Mouse (Mus musculus) midbrain, embryonic 10.5 days (tissue): ENCODE measurements around the gene Ptpn12. TPM values are rescaled to one million over a fixed set of nuclear protein-coding genes. Genes with fewer than 3 reads are reported as not detected.
"Not testable (repeated sequence)": the region's sequence is repeated elsewhere in the genome, so short reads cannot be mapped to it uniquely, and the experiment has no call there.

Experiments
- DNase-seq: peaks from one replicate; pipeline ENCODE4 v3.0.0-alpha.2; 2017; ENCODE audit warnings: low spot score
- H3K27ac ChIP-seq: fragments of 300-500 bp; sonication (generic); replicated peaks from 2 replicates; pipeline ENCODE4 v1.5.1; 2016; ENCODE audit warnings: mild to moderate bottlenecking
- H3K27me3 ChIP-seq: fragments of 300-500 bp; sonication (generic); 2 replicates; pipeline ENCODE4 v1.6.1; 2016; ENCODE audit warnings: low read depth, mild to moderate bottlenecking; ENCODE audit not compliant: poor library complexity, severe bottlenecking
- H3K36me3 ChIP-seq: fragments of 300-500 bp; sonication (generic); 2 replicates; pipeline ENCODE4 v1.6.1; 2016; ENCODE audit warnings: mild to moderate bottlenecking, moderate library complexity
- H3K4me1 ChIP-seq: fragments of 300-500 bp; sonication (generic); 2 replicates; pipeline ENCODE4 v1.6.1; 2016
- H3K4me3 ChIP-seq: fragments of 300-500 bp; sonication (generic); 2 replicates; pipeline ENCODE4 v1.5.1; 2016; ENCODE audit warnings: mild to moderate bottlenecking, moderate library complexity
- H3K9me3 ChIP-seq: fragments of 300-500 bp; sonication (generic); replicated peaks from 2 replicates; pipeline ENCODE4 v1.6.1; 2016; ENCODE audit warnings: mild to moderate bottlenecking
- WGBS: fragments of 180-500 bp; shearing (Covaris S2); methylation state at CpG from one replicate; pipeline ENCODE4 v1.1.7; 2016; 5-methylcytosine and 5-hydroxymethylcytosine counted together
- polyA plus RNA-seq: library from polyadenylated mRNA; unstranded; fragments of >200 nt; fragmentation: Nextera tagmentation; extraction: Ambion mirVana; gene quantifications from 2 replicates; pipeline ENCODE4 v1.2.1, GENCODE M21; 2016

Ptpn12 gene
- polyA plus RNA-seq, 1 experiment from 2014 or later = 25.1 TPM

DNA sequence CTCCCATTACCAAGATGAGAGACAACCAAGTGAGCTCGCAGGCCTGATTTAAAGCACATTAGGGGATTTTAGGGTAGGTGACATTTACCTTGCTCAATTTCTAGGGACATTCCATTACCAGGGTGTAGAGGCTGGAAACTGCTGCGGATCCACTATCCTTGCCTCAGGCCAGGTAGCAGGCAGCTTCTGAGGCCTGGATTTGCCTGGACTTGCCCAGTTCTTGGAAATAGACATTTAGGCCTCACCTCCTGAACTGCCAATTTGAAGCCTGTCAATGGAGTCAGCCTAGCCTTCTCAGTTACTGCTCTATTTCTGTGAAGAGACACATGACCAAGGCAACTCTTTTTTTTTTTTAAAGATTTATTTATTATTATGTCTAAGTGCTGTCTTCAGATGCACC is 94.8 kb downstream of the Ptpn12 start:
- peaks cover 10% of the 10 kb centered on the region for H3K36me3 ChIP-seq
- H3K9me3 ChIP-seq = peaks cover 14% of the 10 kb centered on the region; the same call in 1 of the 2 replicates
- DNase-seq = no peak
- 86% methylated on average over 2 of the region's 2 CpGs for WGBS
- H3K27me3 ChIP-seq = no peaks in the 10 kb centered on the region
- H3K4me1 ChIP-seq = no peaks in the 10 kb centered on the region
- H3K27ac ChIP-seq = no peak overlapping the region
- H3K4me3 ChIP-seq = no peak overlapping the region

DNA sequence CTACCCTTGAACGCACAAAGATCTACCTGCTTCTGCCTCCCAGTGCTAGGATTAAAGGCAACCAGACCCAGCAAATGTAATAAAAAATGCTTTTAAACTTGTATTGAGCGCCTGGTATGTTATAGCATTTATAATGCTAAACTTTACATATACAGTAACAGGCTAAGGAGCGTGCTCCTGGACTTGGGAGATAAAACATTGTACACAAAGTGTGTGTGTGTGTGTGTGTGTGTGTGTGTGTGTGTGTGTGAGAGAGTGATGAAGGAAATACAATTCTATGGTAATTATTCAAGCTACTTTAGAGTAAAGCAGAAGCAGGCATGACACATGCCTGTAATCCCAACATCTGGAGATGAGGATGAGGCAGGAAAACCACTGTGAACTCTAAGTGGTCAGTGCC is 99.4 kb downstream of the Ptpn12 start, which contains the start of gene Rsbn1l:
Gene Rsbn1l (minus strand): TSS at position 101 of the 400 bp plus-strand sequence.
- DNase-seq = no peak
- Histone ChIP-seq H3K27me3 (no peaks in the 10 kb centered on the region), H3K27ac (no peak within 1 kb of the TSS), H3K9me3 (peaks cover 14% of the 10 kb centered on the region; the same call in 1 of the 2 replicates), H3K36me3 (peaks cover 10% of the 10 kb centered on the region), H3K4me3 (no peak within 1 kb of the TSS), H3K4me1 (peaks cover 6% of the 10 kb centered on the region)
- WGBS = 91% methylated on average over 3 of the region's 3 CpGs

DNA sequence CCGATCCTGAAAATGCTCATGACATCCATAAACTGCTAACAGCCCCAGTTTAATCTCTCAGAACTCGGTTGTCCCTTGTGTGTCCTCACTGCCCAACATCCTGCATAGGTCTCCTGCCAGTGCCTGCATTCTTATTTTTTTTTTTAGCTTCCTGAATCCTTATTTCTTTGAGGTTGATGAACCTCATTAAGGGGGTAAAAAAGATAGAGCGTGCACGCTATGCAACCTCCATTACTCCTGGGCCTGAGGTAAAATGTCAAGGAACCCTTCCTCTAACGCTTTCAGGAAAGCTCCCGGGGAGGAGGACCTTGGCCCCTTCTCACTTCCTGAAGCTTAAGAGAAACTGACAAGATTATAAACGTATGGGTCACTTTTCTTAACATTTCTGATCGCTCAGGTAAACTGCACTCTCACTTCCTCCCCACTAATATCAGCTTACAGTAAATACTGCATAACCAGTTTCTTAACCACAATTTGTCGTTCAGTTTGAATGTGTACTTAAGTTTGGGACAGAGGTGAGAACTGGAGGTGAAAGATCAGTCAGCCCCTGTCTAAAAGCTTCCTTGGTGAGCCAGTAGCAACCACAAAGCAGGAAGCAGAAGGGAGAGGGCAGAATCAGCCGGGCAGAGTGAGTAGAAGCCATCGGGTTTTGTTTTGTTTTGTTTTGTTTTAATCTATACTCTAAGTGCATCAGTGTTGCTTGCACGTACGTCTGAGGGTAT is 100.4 kb downstream of the Ptpn12 start:
- Histone ChIP-seq H3K4me1 (peaks cover 6% of the 10 kb centered on the region), H3K4me3 (no peak overlapping the region), H3K27me3 (no peaks in the 10 kb centered on the region), H3K9me3 (peaks cover 14% of the 10 kb centered on the region; the same call in 1 of the 2 replicates), H3K27ac (no peak overlapping the region), H3K36me3 (peaks cover 10% of the 10 kb centered on the region)
- WGBS = 86% methylated on average over 13 of the region's 13 CpGs
- DNase-seq = no peak

DNA sequence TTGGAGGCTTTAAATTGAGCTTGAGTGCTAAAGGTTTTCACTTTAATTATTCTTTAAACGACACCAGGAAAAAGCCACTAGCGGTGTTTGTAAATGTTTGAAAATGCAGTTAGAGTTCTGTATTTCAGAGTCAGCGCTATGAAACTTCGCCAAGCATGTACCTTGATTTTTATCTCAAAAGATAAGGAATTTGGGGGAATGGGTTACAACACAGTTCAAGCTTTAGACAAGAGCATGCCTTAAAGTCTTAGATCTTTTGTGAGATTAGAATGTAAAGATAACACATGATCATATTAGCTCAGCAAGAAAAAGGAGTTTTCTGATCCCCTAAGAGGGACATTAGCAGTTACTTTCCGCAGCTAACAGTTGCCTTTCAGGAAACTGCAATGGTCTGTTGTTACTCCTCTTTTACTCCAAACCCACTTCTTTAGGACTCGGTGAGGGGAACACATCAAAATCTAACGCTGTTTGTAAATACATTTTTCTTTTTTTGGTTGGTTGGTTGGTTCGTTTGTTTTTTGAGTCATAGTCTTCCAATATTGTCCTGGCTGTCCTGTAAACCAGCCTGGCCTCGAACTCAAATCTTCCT is 103.3 kb downstream of the Ptpn12 start:
- 26% methylated on average over 9 of the region's 9 CpGs for WGBS
- Histone ChIP-seq H3K27ac (peak overlapping the region; percentile 98), H3K27me3 (no peaks in the 10 kb centered on the region), H3K4me1 (peaks cover 19% of the 10 kb centered on the region), H3K36me3 (peaks cover 10% of the 10 kb centered on the region), H3K9me3 (peaks cover 8% of the 10 kb centered on the region; the same call in 1 of the 2 replicates), H3K4me3 (peak overlapping the region; percentile 92)
- DNase-seq = no peak

DNA sequence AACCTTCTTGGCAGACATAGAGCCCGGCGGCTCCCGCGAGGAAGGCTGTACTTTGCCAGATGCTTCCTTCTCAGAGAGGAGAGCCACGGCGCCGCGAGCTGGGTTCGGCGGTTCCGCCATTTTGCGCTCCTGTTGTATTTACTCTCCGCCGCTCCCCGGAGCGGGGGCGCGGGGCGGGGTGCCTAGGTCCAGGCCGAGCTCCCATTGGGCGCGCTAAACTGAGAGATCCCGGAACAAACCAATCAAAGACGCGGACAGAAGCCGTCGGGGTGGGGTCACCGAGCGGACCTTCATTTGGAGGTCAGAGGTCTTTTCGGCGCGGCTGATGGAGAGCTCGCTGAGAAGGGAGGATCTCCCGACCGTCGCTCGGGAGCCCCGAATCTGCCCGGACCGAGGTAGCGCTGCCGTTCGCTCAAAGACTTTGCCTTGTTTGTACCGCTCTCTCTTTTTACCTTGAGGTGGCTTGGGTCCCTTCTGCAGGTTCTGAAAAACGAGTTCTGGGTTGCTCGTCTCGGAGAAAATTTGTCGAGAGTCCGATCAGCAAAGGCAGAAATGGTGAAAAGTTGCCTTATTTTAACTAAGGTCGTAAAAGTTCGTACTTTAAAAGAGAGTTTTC is 103.9 kb downstream of the Ptpn12 start:
- H3K27me3 ChIP-seq = no peaks in the 10 kb centered on the region
- H3K4me3 ChIP-seq = peak overlapping the region; percentile 92
- peaks cover 4% of the 10 kb centered on the region; the same call in 1 of the 2 replicates for H3K9me3 ChIP-seq
- DNase-seq = peak; percentile 97
- H3K4me1 ChIP-seq = peaks cover 21% of the 10 kb centered on the region
- under 1% methylated on average over 51 of the region's 51 CpGs for WGBS
- peaks cover 7% of the 10 kb centered on the region for H3K36me3 ChIP-seq
- H3K27ac ChIP-seq = peak overlapping the region; percentile 98

DNA sequence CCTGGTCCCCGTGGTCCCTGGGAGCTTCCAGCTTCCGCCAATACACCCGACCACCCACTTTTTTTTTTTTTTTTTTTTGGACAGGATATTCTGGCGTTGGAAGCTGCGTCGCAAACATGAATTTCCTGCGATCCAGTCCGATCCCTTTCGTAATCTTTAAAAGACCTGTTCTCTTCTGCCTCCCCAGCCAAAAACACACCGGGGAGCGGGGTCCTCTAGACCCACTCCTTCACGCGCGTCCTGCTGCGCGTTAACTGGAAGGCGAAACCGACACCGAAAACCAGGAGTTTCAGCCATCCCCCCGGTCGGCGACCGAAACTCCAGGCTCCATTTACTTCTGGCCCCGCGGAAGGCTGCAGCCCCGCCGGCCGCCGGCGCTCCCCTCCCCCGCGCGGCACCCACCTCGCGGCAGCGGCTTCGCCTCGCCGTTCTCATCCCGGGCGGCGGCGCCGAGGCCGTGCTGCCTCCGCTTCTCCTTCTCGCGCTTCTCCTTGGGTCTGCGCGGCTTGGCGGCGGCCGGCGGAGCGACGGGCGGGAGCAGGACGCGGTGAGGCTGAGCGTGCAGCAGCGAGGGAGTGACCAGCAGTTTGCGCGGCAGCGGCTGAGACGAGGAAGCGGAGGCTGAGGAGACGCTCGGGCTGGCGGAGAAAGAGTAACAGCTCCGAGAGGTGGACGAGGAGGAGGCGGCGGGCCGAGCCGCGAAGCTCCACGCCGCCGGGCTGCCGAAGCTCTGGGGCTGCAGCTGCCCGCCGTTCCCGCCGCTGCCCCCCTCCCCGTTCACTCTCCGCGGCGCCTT is 104.7 kb downstream of the Ptpn12 start:
- WGBS = under 1% methylated on average over 80 of the region's 88 CpGs
- no peak for DNase-seq
- Histone ChIP-seq H3K4me3 (peak overlapping the region; percentile 92), H3K27ac (peak overlapping the region; percentile 98), H3K9me3 (no peaks in the 10 kb centered on the region), H3K36me3 (no peaks in the 10 kb centered on the region), H3K4me1 (peaks cover 22% of the 10 kb centered on the region), H3K27me3 (no peaks in the 10 kb centered on the region)

DNA sequence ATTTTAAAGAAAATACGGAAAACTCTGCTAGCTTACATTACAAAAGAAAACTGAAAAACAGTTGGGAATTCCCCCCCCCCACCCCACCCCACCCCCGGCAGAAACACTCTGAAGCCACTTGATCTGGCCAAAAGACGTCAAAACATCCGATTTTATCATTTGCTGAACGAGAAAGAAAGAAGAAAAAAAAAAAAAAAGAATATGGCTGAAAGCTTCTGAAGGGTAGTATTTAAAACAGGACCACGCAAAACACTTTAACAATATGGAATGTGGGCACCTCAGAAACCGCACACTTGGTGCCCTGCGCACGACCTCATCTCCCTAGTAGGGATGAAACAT is 105.2 kb downstream of the Ptpn12 start:
- Histone ChIP-seq H3K4me1 (peaks cover 22% of the 10 kb centered on the region), H3K27me3 (no peaks in the 10 kb centered on the region), H3K4me3 (peak overlapping the region; percentile 92), H3K27ac (peak overlapping the region; percentile 98), H3K9me3 (no peaks in the 10 kb centered on the region), H3K36me3 (no peaks in the 10 kb centered on the region)
- WGBS = under 1% methylated on average over 9 of the region's 9 CpGs
- DNase-seq = no peak

DNA sequence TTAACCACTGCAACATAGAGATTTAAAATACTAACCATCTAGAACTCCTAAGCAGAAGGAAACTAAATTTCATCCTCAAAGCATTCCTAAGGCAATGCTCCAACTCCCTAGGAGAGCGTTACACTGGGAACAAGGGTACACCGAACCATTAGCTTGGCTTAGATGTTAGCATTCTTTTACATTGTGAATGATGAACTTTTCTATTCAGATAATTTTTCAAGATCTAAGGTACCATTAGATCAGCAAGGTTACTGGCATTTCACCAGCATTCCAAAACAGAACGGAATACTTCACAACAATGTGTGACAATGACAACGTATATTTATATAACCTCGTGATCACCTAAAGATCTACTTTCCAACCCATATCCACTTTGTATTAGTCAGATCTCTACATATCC is 105.6 kb downstream of the Ptpn12 start:
- Histone ChIP-seq H3K9me3 (no peaks in the 10 kb centered on the region), H3K36me3 (no peaks in the 10 kb centered on the region), H3K27ac (peak overlapping the region; percentile 98), H3K27me3 (no peaks in the 10 kb centered on the region), H3K4me1 (peaks cover 26% of the 10 kb centered on the region), H3K4me3 (peak overlapping the region; percentile 92)
- no peak for DNase-seq
- 21% methylated on average over 5 of the region's 5 CpGs for WGBS

DNA sequence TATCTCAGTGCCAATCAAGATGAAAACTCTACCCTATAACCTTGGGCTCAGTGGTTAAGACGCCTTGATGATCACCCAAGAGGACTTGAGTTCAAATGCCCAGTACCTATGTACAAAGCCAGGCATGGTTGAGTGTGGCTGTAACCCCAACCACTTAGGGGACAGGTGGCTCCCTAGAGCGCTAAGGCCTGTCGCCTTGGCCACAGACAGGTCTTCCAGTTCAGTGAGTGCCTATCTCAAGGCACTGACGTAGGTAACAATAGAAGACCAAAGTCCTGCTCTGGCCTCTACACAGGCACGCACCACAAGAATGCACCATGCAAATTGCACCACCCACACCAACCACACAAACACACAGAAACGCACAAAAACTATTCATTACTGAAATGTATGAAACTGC is 108.8 kb downstream of the Ptpn12 start:
- Histone ChIP-seq H3K36me3 (no peaks in the 10 kb centered on the region), H3K4me1 (peaks cover 20% of the 10 kb centered on the region), H3K9me3 (no peaks in the 10 kb centered on the region), H3K27me3 (no peaks in the 10 kb centered on the region), H3K27ac (no peak overlapping the region), H3K4me3 (no peak overlapping the region)
- WGBS = 91% methylated on average over 6 of the region's 6 CpGs
- DNase-seq = no peak

DNA sequence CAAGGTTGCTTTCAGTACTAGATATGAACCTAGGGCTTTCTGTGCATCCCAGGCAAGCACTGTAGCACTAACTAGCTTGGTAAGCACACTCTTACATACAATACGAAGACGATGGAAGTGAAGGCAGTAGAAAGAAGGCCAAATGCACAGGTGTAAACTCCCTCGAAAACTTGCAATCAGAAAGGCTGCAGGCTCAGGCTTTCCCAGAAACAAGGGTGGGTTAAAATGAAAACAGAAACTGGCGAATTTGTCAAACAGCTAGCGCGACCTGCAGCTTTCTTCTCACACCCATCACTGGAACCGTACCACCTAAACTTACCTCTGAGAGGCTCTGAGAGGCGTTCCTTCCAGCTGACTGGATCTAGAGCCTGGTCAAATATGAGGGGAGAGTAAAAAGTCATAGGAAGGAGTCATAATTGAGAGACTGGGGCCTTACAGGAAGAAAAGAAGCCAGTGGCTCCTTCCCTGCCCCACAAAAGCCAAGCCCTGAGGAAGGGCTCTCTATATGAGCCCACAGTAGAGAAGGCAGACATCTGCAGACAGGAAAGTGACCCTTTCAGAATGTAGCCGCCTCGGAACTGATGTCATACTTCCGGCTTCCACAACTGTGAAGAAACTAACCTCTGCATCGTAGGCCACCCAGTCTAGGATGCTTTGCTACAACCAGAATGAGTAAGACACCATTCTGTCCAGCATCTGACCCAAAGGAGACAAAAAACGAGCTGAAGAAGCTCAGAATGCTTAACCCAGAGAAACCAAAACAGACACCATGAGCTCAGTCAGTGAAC is 110.6 kb downstream of the Ptpn12 start:
- Histone ChIP-seq H3K4me3 (no peak overlapping the region), H3K4me1 (peaks cover 20% of the 10 kb centered on the region), H3K27ac (no peak overlapping the region), H3K9me3 (no peaks in the 10 kb centered on the region), H3K27me3 (no peaks in the 10 kb centered on the region), H3K36me3 (peaks cover 6% of the 10 kb centered on the region; the same call in 1 of the 2 replicates)
- no peak for DNase-seq
- 86% methylated on average over 13 of the region's 13 CpGs for WGBS

DNA sequence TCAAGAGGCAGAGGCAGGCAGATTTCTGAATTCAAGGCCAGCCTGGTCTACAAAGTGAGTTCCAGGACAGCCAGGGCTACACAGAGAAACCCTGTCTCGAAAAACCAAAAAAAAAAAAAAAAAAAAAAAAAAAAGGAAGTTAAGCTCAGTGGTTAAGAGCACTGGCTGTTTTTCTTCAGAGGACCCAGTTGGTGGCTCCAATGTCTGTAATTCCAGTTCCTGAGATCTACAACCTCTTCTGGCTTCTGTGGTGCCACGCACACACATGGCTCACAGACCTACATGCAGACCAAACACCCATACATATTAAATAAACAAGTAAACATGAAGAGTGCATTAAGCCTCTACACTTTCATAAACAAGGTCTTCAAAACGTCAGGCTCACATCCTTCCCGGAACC is 111.9 kb downstream of the Ptpn12 start:
- DNase-seq, H3K9me3 ChIP-seq, H3K27ac ChIP-seq, H3K36me3 ChIP-seq, H3K4me3 ChIP-seq, H3K27me3 ChIP-seq: not testable (repeated sequence)
- peaks cover 15% of the 10 kb centered on the region; the same call in 1 of the 2 replicates for H3K4me1 ChIP-seq
- WGBS = 87% methylated on average over 3 of the region's 4 CpGs

DNA sequence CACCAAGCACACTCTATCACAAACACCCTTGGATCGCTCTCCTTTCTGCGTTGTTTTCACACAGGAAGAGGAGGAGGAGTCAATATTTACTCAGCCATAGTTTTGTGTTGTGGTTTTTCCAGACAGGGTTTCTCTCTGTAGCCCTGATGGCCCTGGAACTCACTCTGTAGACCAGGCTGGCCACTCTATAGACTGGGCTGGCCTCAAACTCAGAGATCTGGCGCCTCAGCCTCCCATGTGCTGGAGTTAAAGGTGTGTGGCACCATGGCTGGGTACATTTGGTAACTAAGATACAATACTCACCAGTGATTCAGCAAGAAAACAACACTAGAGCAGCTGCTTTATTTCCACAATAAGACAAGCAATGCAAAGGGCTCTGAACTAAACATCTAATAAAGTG is 113.2 kb downstream of the Ptpn12 start:
- Histone ChIP-seq H3K27me3 (no peaks in the 10 kb centered on the region), H3K4me1 (peaks cover 16% of the 10 kb centered on the region; the same call in 1 of the 2 replicates), H3K36me3 (peaks cover 6% of the 10 kb centered on the region; the same call in 1 of the 2 replicates), H3K9me3 (no peaks in the 10 kb centered on the region), H3K27ac (no peak overlapping the region), H3K4me3 (no peak overlapping the region)
- WGBS = 88% methylated on average over 3 of the region's 3 CpGs
- DNase-seq = no peak
